Mouse (Mus musculus) forebrain, embryonic 10.5 days (tissue): ENCODE data around the gene Sipa1. TPM values are rescaled to one million over a fixed set of nuclear protein-coding genes. Genes with fewer than 3 reads are reported as not detected.

Experiments used
- DNase-seq: peaks from one replicate; pipeline ENCODE4 v3.0.0-alpha.2; 2017; ENCODE audit warnings: low spot score; ENCODE audit errors: extremely low spot score
- H3K27ac ChIP-seq: fragments of 300-500 bp; sonication (generic); 2 replicates; pipeline ENCODE4 v1.5.1; 2016; ENCODE audit warnings: mild to moderate bottlenecking
- H3K27me3 ChIP-seq: fragments of 300-500 bp; sonication (generic); 2 replicates; pipeline ENCODE4 v1.6.1; 2016; ENCODE audit warnings: mild to moderate bottlenecking; ENCODE audit not compliant: poor library complexity, severe bottlenecking
- H3K36me3 ChIP-seq: fragments of 300-500 bp; sonication (generic); replicated peaks from 2 replicates; pipeline ENCODE4 v1.6.1; 2016; ENCODE audit warnings: mild to moderate bottlenecking, moderate library complexity
- H3K4me1 ChIP-seq: fragments of 300-500 bp; sonication (generic); 2 replicates; pipeline ENCODE4 v1.6.1; 2016
- H3K4me3 ChIP-seq: fragments of 300-500 bp; sonication (generic); 2 replicates; pipeline ENCODE4 v1.5.1; 2016; ENCODE audit warnings: mild to moderate bottlenecking, moderate library complexity
- H3K9me3 ChIP-seq: fragments of 300-500 bp; sonication (generic); 2 replicates; pipeline ENCODE4 v1.6.1; 2016; ENCODE audit warnings: mild to moderate bottlenecking, moderate library complexity
- WGBS: fragments of 180-500 bp; shearing (Covaris S2); methylation state at CpG from one replicate; pipeline ENCODE4 v1.1.7; 2016; 5-methylcytosine and 5-hydroxymethylcytosine counted together
- polyA plus RNA-seq: library from polyadenylated mRNA; unstranded; fragments of >200 nt; fragmentation: Nextera tagmentation; extraction: Ambion mirVana; gene quantifications from 2 replicates; pipeline ENCODE4 v1.2.1, GENCODE M21; 2016

Sipa1 gene
- 20.9 and 21.1 TPM in 2 replicates for polyA plus RNA-seq

GRCm38 (mm10) chr19:5662981-5663913, at the start of gene Sipa1:
Gene Sipa1, minus strand, starts transcription at chr19:5663707.
- H3K27ac ChIP-seq = peak within 1 kb of the TSS; percentile 86
- peaks cover 54% of the 10 kb centered on the region for H3K36me3 ChIP-seq
- DNase-seq = peak; percentile 85
- H3K4me3 ChIP-seq = peak within 1 kb of the TSS; percentile 63
- H3K27me3 ChIP-seq = no peaks in the 10 kb centered on the region
- 2% methylated on average over 32 of the region's 32 CpGs for WGBS
- H3K9me3 ChIP-seq = no peaks in the 10 kb centered on the region
- peaks cover 40% of the 10 kb centered on the region for H3K4me1 ChIP-seq

GRCm38 (mm10) chr19:5713255-5713654, 49.7 kb upstream of the Sipa1 start:
- H3K4me3 ChIP-seq = no peak overlapping the region
- H3K27me3 ChIP-seq = peaks cover 20% of the 10 kb centered on the region; the same call in 1 of the 2 replicates
- H3K4me1 ChIP-seq = peaks cover 42% of the 10 kb centered on the region
- H3K27ac ChIP-seq = no peak overlapping the region
- no peaks in the 10 kb centered on the region for H3K9me3 ChIP-seq
- DNase-seq = no peak
- WGBS = 73% methylated on average over 5 of the region's 5 CpGs
- peaks cover 64% of the 10 kb centered on the region for H3K36me3 ChIP-seq

GRCm38 (mm10) chr19:5711907-5712460, 48.5 kb upstream of the Sipa1 start:
- Histone ChIP-seq H3K4me3 (no peak overlapping the region), H3K36me3 (peaks cover 67% of the 10 kb centered on the region), H3K27ac (no peak overlapping the region), H3K9me3 (no peaks in the 10 kb centered on the region), H3K27me3 (peaks cover 14% of the 10 kb centered on the region; the same call in 1 of the 2 replicates), H3K4me1 (peaks cover 35% of the 10 kb centered on the region)
- no peak for DNase-seq
- 90% methylated on average over 14 of the region's 14 CpGs for WGBS

GRCm38 (mm10) chr19:5711218-5711617, 47.7 kb upstream of the Sipa1 start:
- WGBS = 8% methylated on average over 3 of the region's 3 CpGs
- Histone ChIP-seq H3K27me3 (0 out of 2 replicates have a peak, but pooled peaks cover 8% of the 10 kb centered on the region), H3K9me3 (no peaks in the 10 kb centered on the region), H3K4me3 (no peak overlapping the region), H3K27ac (no peak overlapping the region), H3K36me3 (peaks cover 72% of the 10 kb centered on the region), H3K4me1 (peaks cover 28% of the 10 kb centered on the region)
- DNase-seq = no peak

- no peak overlapping the region for H3K4me3 ChIP-seq
- no peak for DNase-seq
- peaks cover 72% of the 10 kb centered on the region for H3K36me3 ChIP-seq
- H3K9me3 ChIP-seq = no peaks in the 10 kb centered on the region
- 0 out of 2 replicates have a peak, but pooled peaks cover 2% of the 10 kb centered on the region for H3K27me3 ChIP-seq
- H3K27ac ChIP-seq = no peak overlapping the region
- H3K4me1 ChIP-seq = peaks cover 21% of the 10 kb centered on the region
- WGBS = 72% methylated on average over 8 of the region's 8 CpGs
Observed at GRCm38 (mm10) chr19:5710581-5710980, 47.1 kb upstream of the Sipa1 start.

GRCm38 (mm10) chr19:5710068-5710467, 46.6 kb upstream of the Sipa1 start:
- H3K4me1 ChIP-seq = peaks cover 20% of the 10 kb centered on the region
- H3K27ac ChIP-seq = no peak overlapping the region
- H3K4me3 ChIP-seq = no peak overlapping the region
- no peak for DNase-seq
- H3K36me3 ChIP-seq = peaks cover 68% of the 10 kb centered on the region
- no peaks in the 10 kb centered on the region for H3K9me3 ChIP-seq
- H3K27me3 ChIP-seq = no peaks in the 10 kb centered on the region
- 94% methylated on average over 6 of the region's 6 CpGs for WGBS

- H3K36me3 ChIP-seq = peaks cover 74% of the 10 kb centered on the region
- no peaks in the 10 kb centered on the region for H3K9me3 ChIP-seq
- H3K4me3 ChIP-seq = no peak overlapping the region
- H3K27me3 ChIP-seq = no peaks in the 10 kb centered on the region
- H3K27ac ChIP-seq = peak overlapping the region; percentile 32; the same call in 1 of the 2 replicates
- WGBS = 52% methylated on average over 10 of the region's 10 CpGs
- no peak for DNase-seq
- peaks cover 12% of the 10 kb centered on the region for H3K4me1 ChIP-seq
Observed at GRCm38 (mm10) chr19:5704801-5705571, 41.5 kb upstream of the Sipa1 start.

- Histone ChIP-seq H3K27me3 (no peaks in the 10 kb centered on the region), H3K4me3 (no peak within 1 kb of the TSS), H3K4me1 (peaks cover 12% of the 10 kb centered on the region), H3K9me3 (no peaks in the 10 kb centered on the region), H3K27ac (peak within 1 kb of the TSS; percentile 32; the same call in 1 of the 2 replicates), H3K36me3 (peaks cover 75% of the 10 kb centered on the region)
- 79% methylated on average over 17 of the region's 17 CpGs for WGBS
- no peak for DNase-seq
Observed at GRCm38 (mm10) chr19:5704163-5704800, 40.8 kb upstream of the Sipa1 start, which contains the start of gene Kcnk7. Gene Kcnk7, plus strand, starts transcription at chr19:5704367.

GRCm38 (mm10) chr19:5695849-5696462, 32.4 kb upstream of the Sipa1 start:
- H3K27ac ChIP-seq = peak overlapping the region; percentile 48; the same call in 1 of the 2 replicates
- DNase-seq = peak; percentile 63
- peaks cover 98% of the 10 kb centered on the region for H3K36me3 ChIP-seq
- H3K27me3 ChIP-seq = peaks cover 13% of the 10 kb centered on the region
- WGBS = 9% methylated on average over 41 of the region's 41 CpGs
- H3K4me1 ChIP-seq = peaks cover 42% of the 10 kb centered on the region
- peak overlapping the region; percentile 53 for H3K4me3 ChIP-seq
- no peaks in the 10 kb centered on the region for H3K9me3 ChIP-seq

GRCm38 (mm10) chr19:5693801-5694200, 30.3 kb upstream of the Sipa1 start:
- 92% methylated on average over 6 of the region's 6 CpGs for WGBS
- Histone ChIP-seq H3K36me3 (peaks cover 85% of the 10 kb centered on the region), H3K4me1 (peaks cover 60% of the 10 kb centered on the region), H3K27me3 (peaks cover 13% of the 10 kb centered on the region), H3K4me3 (no peak overlapping the region), H3K9me3 (no peaks in the 10 kb centered on the region), H3K27ac (no peak overlapping the region)
- no peak for DNase-seq

GRCm38 (mm10) chr19:5692913-5693396, 29.4 kb upstream of the Sipa1 start:
- peak overlapping the region; percentile 89 for H3K27ac ChIP-seq
- WGBS = 85% methylated on average over 10 of the region's 10 CpGs
- H3K9me3 ChIP-seq = no peaks in the 10 kb centered on the region
- DNase-seq = no peak
- peak overlapping the region; percentile 94 for H3K4me3 ChIP-seq
- H3K36me3 ChIP-seq = peaks cover 76% of the 10 kb centered on the region
- H3K4me1 ChIP-seq = peaks cover 63% of the 10 kb centered on the region
- peaks cover 13% of the 10 kb centered on the region for H3K27me3 ChIP-seq
